In the genomic region with DNA sequence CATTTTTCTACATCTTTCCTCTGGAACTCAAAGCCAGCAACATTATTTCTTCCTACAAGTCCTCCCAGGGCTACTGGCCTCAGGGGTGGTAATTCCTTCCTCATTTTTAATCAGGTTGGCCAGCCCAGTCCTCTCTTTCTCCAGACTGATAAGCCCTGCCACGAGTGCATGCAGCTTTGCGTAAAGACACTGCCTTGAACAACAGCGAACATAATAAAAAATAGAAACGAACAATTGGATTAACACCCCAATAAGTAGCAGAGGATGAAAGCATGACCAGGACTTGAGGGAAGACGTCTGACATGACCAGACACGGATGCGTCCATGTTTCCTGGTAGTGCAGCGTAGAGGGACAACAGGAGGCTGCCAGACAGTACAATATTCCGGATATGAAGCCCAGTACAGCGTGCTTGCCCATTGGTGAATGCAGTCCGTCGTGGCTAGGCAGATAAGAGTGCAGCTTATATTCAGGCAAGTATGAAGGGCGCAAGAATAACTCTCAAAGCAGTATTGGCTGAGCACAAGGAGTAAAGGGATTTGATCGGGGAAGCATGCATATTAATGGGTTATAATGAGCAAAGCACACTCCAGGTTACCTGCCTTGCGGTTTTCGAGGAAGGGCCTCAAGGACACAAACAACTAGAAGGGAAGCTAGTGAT, we compare ENCODE assay signal across 8 mouse cellular contexts. TPM values are rescaled to one million over a fixed set of nuclear protein-coding genes. Genes with fewer than 3 reads are reported as not detected.
DNase-seq lines count a peak whose midpoint lies in the region; ATAC-seq and TF ChIP-seq lines count a peak whose summit lies in the region.

No protein-coding gene starts in this region.

- peak overlapping the region; percentile 60 for H3K4me2 ChIP-seq in CH12.LX (ENCODE audit: insufficient read depth, low read depth, poor library complexity, severe bottlenecking)
- peak overlapping the region; percentile 87 for H3K4me2 ChIP-seq in forebrain, embryonic 16.5 days (ENCODE audit: low read length)
- H3K4me2 ChIP-seq in liver, embryonic 13.5 days: peak overlapping the region; percentile 94

- TF ChIP-seq POLR2A in cerebellum, adult 2 months (IDR thresholded peaks at IDR 0.05; ENCODE audit: borderline replicate concordance, insufficient read depth, low read length): no peak
- no peak for TF ChIP-seq POLR2A in CH12.LX (IDR thresholded peaks at IDR 0.05; ENCODE audit: low read depth, low read length)

- peaks cover 7% of the 10 kb centered on the region for H3K4me1 ChIP-seq in cerebellum, adult 2 months (ENCODE audit: control insufficient read depth, insufficient read depth, low read length)
- peaks cover 7 to 22% of the 10 kb centered on the region in 2 experiments for H3K4me1 ChIP-seq in CH12.LX (ENCODE audit: control insufficient read depth in 1 of 2, insufficient read depth in 2 of 2)
- peaks cover 14% of the 10 kb centered on the region for H3K4me1 ChIP-seq in forebrain, embryonic 16.5 days (replicated peaks; ENCODE audit: control insufficient read depth, insufficient read depth, low read length)
- peaks cover 48% of the 10 kb centered on the region for H3K4me1 ChIP-seq in liver, embryonic 13.5 days (replicated peaks)

- H3K36me3 ChIP-seq in CH12.LX (replicated peaks in 1 of 2; ENCODE audit: control insufficient read depth in 1 of 2, insufficient read depth in 1 of 2, low read length in 1 of 2): peaks cover 0 to 2% of the 10 kb centered on the region in 2 experiments
- H3K36me3 ChIP-seq in forebrain, embryonic 16.5 days (ENCODE audit: control insufficient read depth, insufficient read depth): no peaks in the 10 kb centered on the region
- no peaks in the 10 kb centered on the region for H3K36me3 ChIP-seq in liver, embryonic 13.5 days

- no peak overlapping the region for H3K27ac ChIP-seq in cerebellum, adult 2 months (ENCODE audit: insufficient read depth, low read length)
- no peak overlapping the region for H3K27ac ChIP-seq in CH12.LX (ENCODE audit: insufficient read depth, low read depth)
- no peak overlapping the region for H3K27ac ChIP-seq in forebrain, embryonic 16.5 days (ENCODE audit: low read length)
- H3K27ac ChIP-seq in liver, embryonic 13.5 days: peak overlapping the region; percentile 92

- H3K9ac ChIP-seq in CH12.LX (ENCODE audit: insufficient read depth, low read depth): no peak overlapping the region
- H3K9ac ChIP-seq in forebrain, embryonic 16.5 days (replicated peaks; ENCODE audit: low read depth, low read length): no peak overlapping the region
- H3K9ac ChIP-seq in liver, embryonic 13.5 days: peak overlapping the region; percentile 70

- no peaks in the 10 kb centered on the region for H3K9me3 ChIP-seq in CH12.LX (replicated peaks; ENCODE audit: low read length)
- no peaks in the 10 kb centered on the region for H3K9me3 ChIP-seq in forebrain, embryonic 16.5 days (ENCODE audit: control insufficient read depth, low read length)
- H3K9me3 ChIP-seq in liver, embryonic 13.5 days (replicated peaks): no peaks in the 10 kb centered on the region

- in situ Hi-C loops in CH12.LX (cut with MboI; ENCODE audit: low pct_ligation_motif_present, low pct_unique_long_range_greater_than_20kb, low sequenced_read_pairs): no loop called here

- peaks cover 33% of the 10 kb centered on the region for H3K79me2 ChIP-seq in CH12.LX (replicated peaks; ENCODE audit: control insufficient read depth, extremely low read depth, insufficient read depth, poor library complexity, severe bottlenecking)

- no peaks in the 10 kb centered on the region for H3K27me3 ChIP-seq in cerebellum, adult 2 months (ENCODE audit: control insufficient read depth, insufficient read depth, low read length)
- H3K27me3 ChIP-seq in CH12.LX (replicated peaks): peaks cover 4% of the 10 kb centered on the region
- H3K27me3 ChIP-seq in forebrain, embryonic 16.5 days (replicated peaks; ENCODE audit: control insufficient read depth, insufficient read depth, low read length): no peaks in the 10 kb centered on the region
- no peaks in the 10 kb centered on the region for H3K27me3 ChIP-seq in liver, embryonic 13.5 days

- no peak overlapping the region for H3K4me3 ChIP-seq in cerebellum, adult 2 months (replicated peaks; ENCODE audit: insufficient read depth, low read depth, low read length)
- H3K4me3 ChIP-seq in CH12.LX (replicated peaks in 1 of 3; ENCODE audit: low read depth in 2 of 3, low read length in 2 of 3, poor library complexity in 1 of 3): no peak overlapping the region
- H3K4me3 ChIP-seq in forebrain, embryonic 16.5 days (replicated peaks; ENCODE audit: low read length): peak overlapping the region; percentile 80
- peak overlapping the region; percentile 89 for H3K4me3 ChIP-seq in liver, embryonic 13.5 days (replicated peaks)

- peak; percentile 1; the same call in 1 of the 2 replicates for ATAC-seq in forebrain, embryonic 16.5 days
- peak; percentile 69 for ATAC-seq in liver, embryonic 13.5 days (ENCODE audit: low read depth)

- TF ChIP-seq RAD21 in CH12.LX (IDR thresholded peaks at IDR 0.05; ENCODE audit: low read depth, low read length): no peak

- dilution Hi-C loops in CH12.LX (cut with MboI; ENCODE audit: extremely low pct_ligation_motif_present, extremely low pct_unique_long_range_greater_than_20kb, low sequenced_read_pairs): no loop called here

- TF ChIP-seq CTCF in cerebellum, adult 2 months (IDR thresholded peaks at IDR 0.05; ENCODE audit: borderline replicate concordance, insufficient read depth, low read depth, low read length): no peak
- no peak for TF ChIP-seq CTCF in CH12.LX (conservative IDR thresholded peaks at IDR 0.05 in 1 of 2, IDR thresholded peaks at IDR 0.05 in 1 of 2; ENCODE audit: low read depth in 2 of 2, low read length in 2 of 2)

- WGBS in cerebellum, adult 2 months: 34% methylated on average over 16 of the region's 16 CpGs
- 43% methylated on average over 16 of the region's 16 CpGs for WGBS in forebrain, embryonic 16.5 days
- whole genome bisulfite sequencing in liver, embryonic 13.5 days (ENCODE audit: insufficient replicate concordance): 10% methylated on average over 16 of the region's 16 CpGs

- peak; percentile 24 to 30 for DNase-seq in cerebellum, adult 2 months
- DNase-seq in cerebellum, postnatal 4 days (ENCODE audit: low spot score in 2 of 2): no peak
- no peak for DNase-seq in CH12.LX (ENCODE audit: extremely low read depth)
- peak; percentile 62 for DNase-seq in liver, embryonic 13.5 days
- no peak for DNase-seq in testis, postnatal 10 days (ENCODE audit: low spot score)
- DNase-seq in ovary, postnatal 14 days (ENCODE audit: low spot score): no peak
- DNase-seq in embryo, embryonic 9.5 days (ENCODE audit: extremely low spot score): no peak

- TF ChIP-seq EP300 in CH12.LX (IDR thresholded peaks at IDR 0.05; ENCODE audit: low read length): no peak

TF ChIP-seq in CH12.LX, 34 proteins besides CTCF, POLR2A, EP300 and RAD21:
- TF ChIP-seq ELF1 (IDR thresholded peaks at IDR 0.05; ENCODE audit: low read depth, low read length) (no peak), SIN3A (IDR thresholded peaks at IDR 0.05; ENCODE audit: low read length) (no peak)

RNA-seq across cellular contexts. Expression of a gene that starts 0.9 kb away (rescaled TPM):
- 8.5 and 8.7 TPM in 2 replicates for polyA plus RNA-seq in cerebellum, adult 2 months (2012; rRNA removed)
- 11.2 and 13.4 TPM in 2 replicates for total RNA-seq in CH12.LX (2012; rRNA removed)
- 10.4 and 11.4 TPM in 2 replicates for total RNA-seq in CH12.LX (2014; rRNA removed)
- polyA plus RNA-seq in CH12.LX (2012; ENCODE audit: insufficient read length, low read depth): 19.9 and 20.9 TPM in 2 replicates
- polyA plus RNA-seq in forebrain, embryonic 16.5 days (2015; fragmentation: Nextera tagmentation; extraction: Ambion mirVana): 21.4 TPM in 2 replicates
- 6.3 and 9.0 TPM in 2 replicates for polyA plus RNA-seq in liver, embryonic 13.5 days (2015; fragmentation: Nextera tagmentation; extraction: Ambion mirVana)

Comparison
In these comparisons a context has a peak if more than half of its experiments do, and no peak if none do; other contexts are left out.
1. DNase-seq: peak in cerebellum, adult 2 months (2 of 2) and liver, embryonic 13.5 days (single experiment); none in cerebellum, postnatal 4 days (0 of 2), CH12.LX (single experiment), testis, postnatal 10 days (single experiment), ovary, postnatal 14 days (single experiment) and embryo, embryonic 9.5 days (single experiment).
2. H3K4me3 ChIP-seq: peak in forebrain, embryonic 16.5 days (single experiment) and liver, embryonic 13.5 days (single experiment); none in cerebellum, adult 2 months (single experiment) and CH12.LX (0 of 3).
3. Peak in every context shown above with its lines, with median percentiles within 50 percentile points of each other: H3K4me2 ChIP-seq.